Mouse (Mus musculus) midbrain, embryonic 10.5 days (tissue): Measurements from ENCODE around the gene Abcb8. TPM values are rescaled to one million over a fixed set of nuclear protein-coding genes. Genes with fewer than 3 reads are reported as not detected.

Source experiments
- DNase-seq: peaks from one replicate; pipeline ENCODE4 v3.0.0-alpha.2; 2017; ENCODE audit warnings: low spot score
- H3K27ac ChIP-seq: fragments of 300-500 bp; sonication (generic); replicated peaks from 2 replicates; pipeline ENCODE4 v1.5.1; 2016; ENCODE audit warnings: mild to moderate bottlenecking
- H3K27me3 ChIP-seq: fragments of 300-500 bp; sonication (generic); 2 replicates; pipeline ENCODE4 v1.6.1; 2016; ENCODE audit warnings: low read depth, mild to moderate bottlenecking; ENCODE audit not compliant: poor library complexity, severe bottlenecking
- H3K36me3 ChIP-seq: fragments of 300-500 bp; sonication (generic); 2 replicates; pipeline ENCODE4 v1.6.1; 2016; ENCODE audit warnings: mild to moderate bottlenecking, moderate library complexity
- H3K4me1 ChIP-seq: fragments of 300-500 bp; sonication (generic); 2 replicates; pipeline ENCODE4 v1.6.1; 2016
- H3K4me3 ChIP-seq: fragments of 300-500 bp; sonication (generic); 2 replicates; pipeline ENCODE4 v1.5.1; 2016; ENCODE audit warnings: mild to moderate bottlenecking, moderate library complexity
- H3K9me3 ChIP-seq: fragments of 300-500 bp; sonication (generic); replicated peaks from 2 replicates; pipeline ENCODE4 v1.6.1; 2016; ENCODE audit warnings: mild to moderate bottlenecking
- WGBS: fragments of 180-500 bp; shearing (Covaris S2); methylation state at CpG from one replicate; pipeline ENCODE4 v1.1.7; 2016; 5-methylcytosine and 5-hydroxymethylcytosine counted together
- polyA plus RNA-seq: library from polyadenylated mRNA; unstranded; fragments of >200 nt; fragmentation: Nextera tagmentation; extraction: Ambion mirVana; gene quantifications from 2 replicates; pipeline ENCODE4 v1.2.1, GENCODE M21; 2016

Abcb8 gene
- polyA plus RNA-seq, 1 experiment from 2014 or later = 64.6 TPM

- Histone ChIP-seq H3K27ac (no peak overlapping the region), H3K4me1 (peaks cover 17% of the 10 kb centered on the region), H3K4me3 (no peak overlapping the region), H3K9me3 (no peaks in the 10 kb centered on the region), H3K27me3 (no peaks in the 10 kb centered on the region; the same call in 1 of the 2 replicates), H3K36me3 (no peaks in the 10 kb centered on the region)
- 85% methylated on average over 6 of the region's 6 CpGs for WGBS
- no peak for DNase-seq
Measured at GRCm38 (mm10) chr5:24374216-24374615, 19.2 kb upstream of the Abcb8 start.

GRCm38 (mm10) chr5:24374666-24375328 is 18.7 kb upstream of the Abcb8 start:
- Histone ChIP-seq H3K4me1 (peaks cover 19% of the 10 kb centered on the region), H3K36me3 (no peaks in the 10 kb centered on the region), H3K4me3 (no peak overlapping the region), H3K27ac (no peak overlapping the region), H3K27me3 (no peaks in the 10 kb centered on the region; the same call in 1 of the 2 replicates), H3K9me3 (no peaks in the 10 kb centered on the region)
- DNase-seq = no peak
- 90% methylated on average over 7 of the region's 7 CpGs for WGBS

- WGBS = 80% methylated on average over 2 of the region's 2 CpGs
- H3K9me3 ChIP-seq = no peaks in the 10 kb centered on the region
Measured at GRCm38 (mm10) chr5:24378700-24379099, 14.8 kb upstream of the Abcb8 start.

GRCm38 (mm10) chr5:24379501-24379900 is 14.0 kb upstream of the Abcb8 start:
- Histone ChIP-seq H3K27me3 (peaks cover 3% of the 10 kb centered on the region), H3K4me1 (peaks cover 43% of the 10 kb centered on the region), H3K9me3 (no peaks in the 10 kb centered on the region), H3K36me3 (no peaks in the 10 kb centered on the region), H3K27ac (no peak overlapping the region), H3K4me3 (no peak overlapping the region)
- DNase-seq = no peak
- WGBS = 84% methylated on average over 4 of the region's 4 CpGs

More at GRCm38 (mm10) chr5:24378700-24379099, 14.8 kb upstream of the Abcb8 start:
- H3K36me3 ChIP-seq = no peaks in the 10 kb centered on the region
- no peak overlapping the region for H3K4me3 ChIP-seq
- 0 out of 2 replicates have a peak overlapping the region, but pooled peaks have one; percentile 14 for H3K27ac ChIP-seq
- no peaks in the 10 kb centered on the region for H3K27me3 ChIP-seq
- peaks cover 38% of the 10 kb centered on the region for H3K4me1 ChIP-seq
- DNase-seq = no peak

GRCm38 (mm10) chr5:24380499-24380898 is 13.0 kb upstream of the Abcb8 start:
- H3K27ac ChIP-seq = 0 out of 2 replicates have a peak overlapping the region, but pooled peaks have one; percentile 9
- peaks cover 13% of the 10 kb centered on the region for H3K27me3 ChIP-seq
- H3K36me3 ChIP-seq = no peaks in the 10 kb centered on the region
- WGBS = 91% methylated on average over 4 of the region's 4 CpGs
- H3K4me1 ChIP-seq = peaks cover 43% of the 10 kb centered on the region
- DNase-seq = no peak
- no peaks in the 10 kb centered on the region for H3K9me3 ChIP-seq
- H3K4me3 ChIP-seq = no peak overlapping the region

- Histone ChIP-seq H3K4me1 (peaks cover 49% of the 10 kb centered on the region), H3K9me3 (no peaks in the 10 kb centered on the region), H3K4me3 (no peak overlapping the region), H3K27ac (no peak overlapping the region), H3K36me3 (no peaks in the 10 kb centered on the region), H3K27me3 (peaks cover 23% of the 10 kb centered on the region)
- WGBS = 77% methylated on average over 6 of the region's 6 CpGs
- DNase-seq = no peak
Measured at GRCm38 (mm10) chr5:24381486-24381885, 12.0 kb upstream of the Abcb8 start.

- DNase-seq = no peak
- Histone ChIP-seq H3K36me3 (no peaks in the 10 kb centered on the region), H3K27me3 (peaks cover 28% of the 10 kb centered on the region), H3K9me3 (no peaks in the 10 kb centered on the region), H3K4me1 (peaks cover 54% of the 10 kb centered on the region), H3K4me3 (no peak overlapping the region), H3K27ac (no peak overlapping the region)
- WGBS = 76% methylated on average over 2 of the region's 2 CpGs
Measured at GRCm38 (mm10) chr5:24381988-24382387, 11.5 kb upstream of the Abcb8 start.

- DNase-seq = peak; percentile 95
- peaks cover 58% of the 10 kb centered on the region for H3K4me1 ChIP-seq
- peaks cover 41% of the 10 kb centered on the region for H3K27me3 ChIP-seq
- H3K36me3 ChIP-seq = no peaks in the 10 kb centered on the region
- under 1% methylated on average over 34 of the region's 34 CpGs for WGBS
- H3K4me3 ChIP-seq = peak overlapping the region; percentile 59
- no peaks in the 10 kb centered on the region for H3K9me3 ChIP-seq
- peak overlapping the region; percentile 84 for H3K27ac ChIP-seq
Measured at GRCm38 (mm10) chr5:24383026-24383859, 10.2 kb upstream of the Abcb8 start.

GRCm38 (mm10) chr5:24384407-24384806 is 9.1 kb upstream of the Abcb8 start:
- WGBS = 72% methylated on average over 6 of the region's 6 CpGs
- no peak overlapping the region for H3K4me3 ChIP-seq
- no peaks in the 10 kb centered on the region for H3K36me3 ChIP-seq
- no peak for DNase-seq
- peaks cover 52% of the 10 kb centered on the region for H3K27me3 ChIP-seq
- H3K9me3 ChIP-seq = no peaks in the 10 kb centered on the region
- peaks cover 65% of the 10 kb centered on the region for H3K4me1 ChIP-seq
- no peak overlapping the region for H3K27ac ChIP-seq

GRCm38 (mm10) chr5:24385374-24385773 is 8.1 kb upstream of the Abcb8 start:
- Histone ChIP-seq H3K27me3 (peaks cover 62% of the 10 kb centered on the region), H3K36me3 (no peaks in the 10 kb centered on the region), H3K9me3 (no peaks in the 10 kb centered on the region), H3K4me1 (peaks cover 61% of the 10 kb centered on the region), H3K4me3 (no peak overlapping the region), H3K27ac (no peak overlapping the region)
- WGBS = 87% methylated on average over 5 of the region's 5 CpGs
- DNase-seq = no peak

GRCm38 (mm10) chr5:24385887-24386550 is 7.4 kb upstream of the Abcb8 start:
- 83% methylated on average over 10 of the region's 10 CpGs for WGBS
- Histone ChIP-seq H3K4me1 (peaks cover 61% of the 10 kb centered on the region), H3K27me3 (peaks cover 68% of the 10 kb centered on the region)

GRCm38 (mm10) chr5:24387264-24388241 is 5.9 kb upstream of the Abcb8 start:
- peaks cover 55% of the 10 kb centered on the region for H3K4me1 ChIP-seq
- no peaks in the 10 kb centered on the region for H3K36me3 ChIP-seq
- H3K27ac ChIP-seq = peak overlapping the region; percentile 78
- H3K27me3 ChIP-seq = peaks cover 68% of the 10 kb centered on the region
- WGBS = 1% methylated on average over 73 of the region's 73 CpGs
- H3K4me3 ChIP-seq = peak overlapping the region; percentile 61
- no peaks in the 10 kb centered on the region for H3K9me3 ChIP-seq
- peak; percentile 65 for DNase-seq

More at GRCm38 (mm10) chr5:24385887-24386550, 7.4 kb upstream of the Abcb8 start:
- Histone ChIP-seq H3K36me3 (no peaks in the 10 kb centered on the region), H3K4me3 (no peak overlapping the region), H3K27ac (no peak overlapping the region), H3K9me3 (no peaks in the 10 kb centered on the region)
- DNase-seq = no peak
